Mouse (Mus musculus): ENCODE measurements around the gene Wnt7b. TPM values are rescaled to one million over a fixed set of nuclear protein-coding genes. Genes with fewer than 3 reads are reported as not detected.

Gene Wnt7b
- polyA plus RNA-seq, 1 experiment, result not detected

DNA sequence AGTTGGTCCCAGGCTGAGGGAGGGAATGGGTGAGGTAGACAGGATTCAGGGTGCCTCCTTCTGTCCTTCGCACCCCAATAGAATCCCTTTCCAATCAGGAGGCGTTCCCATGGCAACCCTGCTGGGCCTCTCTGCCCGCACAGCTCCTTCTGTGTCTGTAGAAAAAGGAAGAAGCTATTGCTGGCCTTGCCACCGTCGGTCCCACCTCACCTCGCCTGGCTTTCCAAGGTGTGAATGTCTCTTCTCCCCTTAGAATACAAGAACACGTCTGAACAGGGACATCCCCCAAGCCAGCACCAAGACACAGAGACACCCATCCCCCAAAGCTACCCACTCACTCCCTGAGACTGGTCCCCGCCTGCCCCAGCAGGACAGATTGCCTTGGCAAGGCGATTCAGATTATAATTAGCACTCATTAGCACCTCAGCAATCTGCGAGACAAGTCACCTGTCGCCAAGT is 88.1 kb downstream of the Wnt7b start:
- TF ChIP-seq POLR2A (IDR thresholded peaks at IDR 0.05; ENCODE audit: borderline replicate concordance, low read depth, low read length) (no peak), CTCF (IDR thresholded peaks at IDR 0.05; ENCODE audit: low read depth, low read length) (no peak)
- Histone ChIP-seq H3K4me3 (ENCODE audit: insufficient read depth, low read length) (no peak overlapping the region), H3K27ac (ENCODE audit: insufficient read depth, low read depth, low read length) (no peak overlapping the region), H3K4me1 (ENCODE audit: control insufficient read depth, insufficient read depth, low read length) (no peaks in the 10 kb centered on the region)

GRCm38 (mm10) chr15:85489751-85490150 is 92.5 kb downstream of the Wnt7b start:
- TF ChIP-seq POLR2A (IDR thresholded peaks at IDR 0.05; ENCODE audit: borderline replicate concordance, low read depth, low read length) (no peak), CTCF (IDR thresholded peaks at IDR 0.05; ENCODE audit: low read depth, low read length) (no peak)

GRCm38 (mm10) chr15:85488900-85489299 is 93.4 kb downstream of the Wnt7b start:
- no peak overlapping the region for H3K27ac ChIP-seq (ENCODE audit: insufficient read depth, low read depth, low read length)
- H3K4me1 ChIP-seq (ENCODE audit: control insufficient read depth, insufficient read depth, low read length), result no peaks in the 10 kb centered on the region
- no peak overlapping the region for H3K4me3 ChIP-seq (ENCODE audit: insufficient read depth, low read length)
- TF ChIP-seq POLR2A (IDR thresholded peaks at IDR 0.05; ENCODE audit: borderline replicate concordance, low read depth, low read length) (no peak), CTCF (IDR thresholded peaks at IDR 0.05; ENCODE audit: low read depth, low read length) (no peak)

More at GRCm38 (mm10) chr15:85489751-85490150, 92.5 kb downstream of the Wnt7b start:
- H3K4me3 ChIP-seq (ENCODE audit: insufficient read depth, low read length), result no peak overlapping the region
- H3K27ac ChIP-seq (ENCODE audit: insufficient read depth, low read depth, low read length), result no peak overlapping the region
- H3K4me1 ChIP-seq (ENCODE audit: control insufficient read depth, insufficient read depth, low read length), result no peaks in the 10 kb centered on the region

Other genes with a start within 250 kb of the Wnt7b start
- 62.0 and 70.2 TPM in 2 replicates for gene Atxn10, start 246.2 kb downstream of the Wnt7b start, polyA plus RNA-seq (2012; ENCODE audit: insufficient read depth, insufficient read length, missing spikeins)
- not detected in 2 replicates for gene 7530416G11Rik, start 79.2 kb downstream of the Wnt7b start, polyA plus RNA-seq (2012; ENCODE audit: insufficient read depth, insufficient read length, missing spikeins)
- not detected in 2 replicates for gene Ppara, start 152.5 kb upstream of the Wnt7b start, polyA plus RNA-seq (2012; ENCODE audit: insufficient read depth, insufficient read length, missing spikeins)
- 13.8 and 17.9 TPM in 2 replicates for gene Cdpf1, start 229.2 kb upstream of the Wnt7b start, polyA plus RNA-seq (2012; ENCODE audit: insufficient read depth, insufficient read length, missing spikeins)
- not detected in 2 replicates for gene Pkdrej, start 239.3 kb upstream of the Wnt7b start, polyA plus RNA-seq (2012; ENCODE audit: insufficient read depth, insufficient read length, missing spikeins)
- gene Ttc38, start 249.8 kb upstream of the Wnt7b start, polyA plus RNA-seq (2012; ENCODE audit: insufficient read depth, insufficient read length, missing spikeins), result 11.5 and 12.6 TPM in 2 replicates